Mouse (Mus musculus) bone marrow macrophage, adult 2 months (primary cell): ENCODE measurements around the gene Lgr4. TPM values are rescaled to one million over a fixed set of nuclear protein-coding genes. Genes with fewer than 3 reads are reported as not detected.

Source experiments
- H3K27ac ChIP-seq: 2 replicates; pipeline ENCODE4 v1.5.1; 2012; ENCODE audit warnings: low read depth, low read length; ENCODE audit not compliant: insufficient read depth
- H3K4me1 ChIP-seq: 2 replicates; pipeline ENCODE4 v1.6.1; 2012; ENCODE audit warnings: low read length; ENCODE audit not compliant: control insufficient read depth, insufficient read depth
- H3K4me3 ChIP-seq: 2 replicates; pipeline ENCODE4 v1.5.1; 2012; ENCODE audit warnings: mild to moderate bottlenecking, low read length, moderate library complexity; ENCODE audit not compliant: insufficient read depth
- CTCF ChIP-seq: IDR thresholded peaks from 2 replicates; pipeline ENCODE4 v1.5.1; 2012; ENCODE audit warnings: low read depth, mild to moderate bottlenecking, low read length, moderate library complexity
- POLR2A ChIP-seq: IDR thresholded peaks from 2 replicates; pipeline ENCODE4 v1.6.1; 2012; ENCODE audit warnings: mild to moderate bottlenecking, low read depth, low read length, borderline replicate concordance
- polyA plus RNA-seq: library from polyadenylated mRNA; stranded (reverse); fragments of >200 nt; gene quantifications from 2 replicates; pipeline ENCODE4 v1.2.4, GENCODE M21; 2012; ENCODE audit not compliant: missing spikeins, insufficient read depth, insufficient read length

Gene Lgr4
- polyA plus RNA-seq, 1 experiment: 0.43 TPM

DNA sequence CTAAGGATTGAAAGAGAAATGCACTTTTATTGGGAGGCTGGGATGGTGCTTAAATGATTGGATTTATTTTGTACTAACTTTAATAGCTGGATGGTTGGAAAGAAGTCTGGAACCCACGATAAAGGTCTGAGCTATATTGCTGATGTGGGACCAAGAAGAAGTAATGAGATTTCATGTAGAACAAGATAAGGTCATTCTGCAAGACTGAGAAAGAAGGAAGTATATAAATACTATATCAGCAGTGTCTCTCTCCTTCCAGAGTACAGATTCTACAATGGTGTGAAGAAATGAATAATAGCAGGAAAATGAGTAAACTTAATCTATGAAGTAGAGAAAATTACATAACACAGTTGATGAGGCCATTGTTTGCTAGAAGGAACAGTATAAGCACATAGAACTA is 103.0 kb downstream of the Lgr4 start:
- Histone ChIP-seq H3K27ac (no peak overlapping the region), H3K4me3 (no peak overlapping the region), H3K4me1 (peaks cover 8% of the 10 kb centered on the region)
- no peak for TF ChIP-seq POLR2A
- no peak for TF ChIP-seq CTCF

DNA sequence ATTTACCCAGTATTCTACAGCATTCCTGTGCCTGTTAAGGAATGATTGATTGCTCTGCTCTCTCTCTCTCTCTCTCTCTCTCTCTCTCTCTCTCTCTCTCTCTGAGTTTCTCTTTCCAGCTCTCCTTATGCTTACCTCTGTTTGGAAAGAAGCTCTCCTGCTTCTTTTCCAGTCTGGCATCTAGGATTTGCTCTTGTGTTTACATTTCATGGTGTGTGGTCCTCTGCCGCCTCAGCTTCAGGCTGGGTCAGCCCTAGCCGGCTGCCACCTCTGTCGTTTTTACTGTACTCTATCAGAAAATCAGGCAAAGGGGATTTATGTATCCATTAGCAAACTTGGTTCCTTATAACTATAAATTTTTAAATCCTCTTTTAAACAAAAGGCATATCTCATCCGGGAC is 118.8 kb downstream of the Lgr4 start:
- no peak overlapping the region for H3K27ac ChIP-seq

DNA sequence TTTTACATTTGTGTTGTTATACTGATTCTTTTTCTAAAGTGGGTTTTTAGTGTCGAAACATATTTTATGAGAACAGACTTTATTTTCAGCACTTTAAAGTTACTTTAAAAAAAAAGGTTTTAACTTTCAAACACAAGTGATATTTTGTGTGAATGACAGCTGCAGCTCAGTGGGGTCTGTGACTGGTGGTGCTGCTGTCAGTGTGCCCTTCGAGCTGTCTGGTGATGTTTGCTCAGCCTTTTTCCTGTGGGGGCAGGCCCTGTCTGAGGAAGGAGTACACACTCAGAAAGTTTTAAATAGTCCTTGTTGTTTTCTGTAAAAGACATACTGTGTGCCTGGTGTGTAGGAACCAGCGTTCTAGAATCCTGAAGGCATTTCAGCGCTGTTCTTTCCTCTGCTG is 119.2 kb downstream of the Lgr4 start:
- no peak for TF ChIP-seq CTCF
- TF ChIP-seq POLR2A: no peak
- H3K4me1 ChIP-seq: no peaks in the 10 kb centered on the region
- no peak overlapping the region for H3K4me3 ChIP-seq
- no peak overlapping the region for H3K27ac ChIP-seq

More for the DNA sequence above, 118.8 kb downstream of the Lgr4 start:
- TF ChIP-seq CTCF (no peak), POLR2A (no peak)
- Histone ChIP-seq H3K4me1 (no peaks in the 10 kb centered on the region), H3K4me3 (no peak overlapping the region)

DNA sequence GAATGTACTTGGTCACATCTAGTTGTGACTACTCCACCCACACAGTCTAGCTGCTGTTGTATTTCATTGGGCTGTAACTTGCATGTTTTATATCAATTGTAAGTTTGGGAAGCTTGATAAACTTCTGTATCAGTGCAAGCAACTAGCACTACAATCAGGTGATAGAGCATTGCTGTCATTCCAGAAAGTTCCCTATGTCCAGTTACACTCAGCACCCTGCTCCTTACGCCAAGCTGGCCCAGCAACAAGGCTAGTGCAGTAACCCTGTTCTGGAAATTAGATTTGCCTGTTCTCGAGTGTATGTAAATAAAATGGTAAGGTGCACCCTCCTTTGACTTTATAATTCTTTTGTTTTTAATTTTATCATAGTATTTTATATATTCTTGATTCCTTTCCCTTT is 119.8 kb downstream of the Lgr4 start:
- no peak overlapping the region for H3K4me3 ChIP-seq
- H3K4me1 ChIP-seq: no peaks in the 10 kb centered on the region
- TF ChIP-seq POLR2A (no peak), CTCF (no peak)
- H3K27ac ChIP-seq: no peak overlapping the region

DNA sequence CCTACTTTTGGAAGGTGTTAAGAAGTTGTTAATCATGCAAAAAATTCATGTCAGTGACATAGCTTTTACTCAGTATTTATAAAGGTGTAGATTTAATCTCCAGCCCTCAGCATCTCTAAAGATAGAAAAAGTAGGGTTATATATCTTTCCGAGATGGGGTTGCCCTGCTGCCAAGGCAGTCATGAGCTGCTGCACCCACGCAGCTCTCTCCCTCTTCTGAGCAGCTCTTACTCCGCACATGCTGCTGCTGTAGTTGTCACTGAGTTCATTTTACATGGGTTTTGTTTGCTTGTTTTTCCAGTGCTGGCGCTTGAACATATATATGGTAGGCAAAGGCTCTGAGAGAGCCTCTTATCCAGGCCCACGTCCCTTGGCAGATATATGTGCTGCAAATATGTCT is 120.9 kb downstream of the Lgr4 start:
- H3K4me3 ChIP-seq: no peak overlapping the region
- H3K27ac ChIP-seq: no peak overlapping the region
- TF ChIP-seq CTCF (no peak), POLR2A (no peak)
- H3K4me1 ChIP-seq: no peaks in the 10 kb centered on the region

DNA sequence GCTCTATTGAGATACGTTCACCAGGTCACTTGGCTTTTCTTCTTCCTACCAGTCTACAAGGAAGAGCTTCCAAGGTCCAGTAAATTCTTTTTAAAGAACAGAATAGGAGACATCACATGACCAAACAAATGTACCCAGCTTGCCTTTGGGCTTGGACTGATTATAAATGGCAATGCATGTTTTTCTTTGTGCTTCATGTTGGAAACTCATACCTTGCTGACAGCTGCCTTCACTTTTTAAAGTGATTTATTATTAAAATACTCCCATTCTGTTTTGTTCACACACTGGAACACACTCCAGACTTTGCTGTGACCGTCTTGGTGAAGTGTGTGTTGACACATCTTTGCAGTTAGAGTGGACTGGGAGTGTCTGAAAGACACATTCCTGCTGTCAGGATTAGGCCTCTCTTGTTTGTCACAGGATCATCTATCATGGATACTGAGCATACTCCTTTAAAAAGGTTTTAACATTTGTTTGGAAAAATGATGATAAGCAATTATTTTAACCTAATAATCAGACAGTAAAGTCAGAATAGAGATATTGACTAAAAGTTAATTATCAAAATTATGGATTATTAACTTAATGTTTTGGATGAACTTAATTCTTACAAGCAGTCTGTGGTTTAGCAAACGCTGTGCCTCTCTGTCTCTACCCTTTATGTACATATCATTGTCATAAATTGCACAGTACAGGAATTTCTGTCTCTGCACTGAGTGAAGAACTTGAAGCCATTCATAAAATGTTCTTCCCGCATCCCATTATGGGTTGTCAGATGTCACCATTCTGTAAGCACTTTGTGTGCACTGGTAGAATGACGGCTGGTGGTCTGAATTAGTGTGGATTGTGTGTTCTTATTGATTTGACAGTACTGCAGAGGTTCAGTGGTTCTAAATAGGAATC is 125.7 kb downstream of the Lgr4 start:
- H3K4me1 ChIP-seq: no peaks in the 10 kb centered on the region
- TF ChIP-seq CTCF (no peak), POLR2A (no peak)
- no peak overlapping the region for H3K27ac ChIP-seq
- no peak overlapping the region for H3K4me3 ChIP-seq

DNA sequence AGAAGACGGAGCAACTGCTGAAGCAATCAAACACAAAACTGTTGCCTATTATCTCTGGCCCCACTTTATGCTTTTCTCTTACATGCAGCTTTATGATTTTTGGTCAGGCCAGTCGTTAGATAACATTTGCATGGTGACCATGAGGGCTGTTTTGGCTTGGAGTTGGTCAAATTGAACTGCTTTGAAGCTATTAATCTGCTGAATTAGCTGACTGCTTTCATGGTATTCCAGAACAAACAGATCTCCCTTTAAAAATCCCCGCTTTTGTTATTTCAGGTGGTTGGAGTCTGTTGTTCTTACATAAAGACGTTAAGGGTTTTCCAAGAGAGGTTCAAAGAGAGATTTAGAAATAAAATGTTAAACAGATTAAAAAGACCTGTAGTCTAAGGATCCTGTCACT is 141.0 kb downstream of the Lgr4 start:
- no peak overlapping the region for H3K4me3 ChIP-seq
- TF ChIP-seq CTCF (no peak), POLR2A (no peak)
- no peaks in the 10 kb centered on the region for H3K4me1 ChIP-seq
- H3K27ac ChIP-seq: no peak overlapping the region

DNA sequence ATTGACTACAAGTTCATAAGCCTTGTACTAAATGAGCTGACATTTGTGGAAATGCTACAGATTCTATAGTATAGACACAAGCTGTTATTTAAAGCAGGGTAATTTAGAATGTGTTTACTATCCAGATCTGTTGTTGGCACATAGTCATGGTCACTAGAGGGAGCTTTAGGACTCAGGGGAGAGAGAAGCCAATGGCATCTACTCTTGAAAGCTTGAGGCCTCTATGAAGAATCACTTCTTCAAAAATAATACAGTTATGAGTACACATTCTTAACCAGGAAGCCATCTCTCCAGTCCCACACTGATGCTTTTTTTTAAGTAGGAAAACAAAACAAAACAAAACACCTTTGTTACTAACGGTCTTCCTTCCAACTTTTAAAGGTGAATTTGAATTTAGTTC is 145.7 kb downstream of the Lgr4 start:
- Histone ChIP-seq H3K4me1 (no peaks in the 10 kb centered on the region), H3K27ac (no peak overlapping the region), H3K4me3 (no peak overlapping the region)
- TF ChIP-seq CTCF: no peak
- no peak for TF ChIP-seq POLR2A

Other genes with a start within 250 kb of the Lgr4 start
- gene Bdnf, start 242.9 kb upstream of the Lgr4 start, polyA plus RNA-seq: not detected in 2 replicates
- 52.3 and 57.9 TPM in 2 replicates for gene Lin7c, start 26.8 kb upstream of the Lgr4 start, polyA plus RNA-seq
- gene Ccdc34, start 100.2 kb downstream of the Lgr4 start, polyA plus RNA-seq: 22.2 and 35.5 TPM in 2 replicates